Mouse (Mus musculus) spleen, adult 2 months (tissue): ENCODE data around the gene Pced1b. TPM values are rescaled to one million over a fixed set of nuclear protein-coding genes. Genes with fewer than 3 reads are reported as not detected.
"Not testable (repeated sequence)": the region's sequence is repeated elsewhere in the genome, so short reads cannot be mapped to it uniquely, and the experiment has no call there.

Source experiments
- DNase-seq, 2 experiments: peaks; one replicate each; pipeline versions ENCODE4 v3.0.0 to v3.0.0-alpha.2; 2012 to 2021; ENCODE audit warnings: low spot score in 2 of 2, low read depth in 1 of 2
- H3K27ac ChIP-seq: fragments of 200-500 bp; 2 replicates; pipeline ENCODE4 v1.5.1; 2012; ENCODE audit warnings: low read length, inconsistent platforms; ENCODE audit not compliant: insufficient read depth
- H3K27me3 ChIP-seq: fragments of 200-500 bp; 2 replicates; pipeline ENCODE4 v1.6.1; 2012; ENCODE audit warnings: mild to moderate bottlenecking, moderate library complexity, low read length, inconsistent platforms; ENCODE audit not compliant: control insufficient read depth, insufficient read depth
- H3K36me3 ChIP-seq: fragments of 200-500 bp; 2 replicates; pipeline ENCODE4 v1.6.1; 2012; ENCODE audit warnings: mild to moderate bottlenecking, low read length, inconsistent platforms; ENCODE audit not compliant: control insufficient read depth, insufficient read depth
- H3K4me1 ChIP-seq: fragments of 200-500 bp; 2 replicates; pipeline ENCODE4 v1.6.1; 2011; ENCODE audit warnings: inconsistent platforms; ENCODE audit not compliant: control insufficient read depth, insufficient read depth, insufficient read length
- H3K4me3 ChIP-seq: fragments of 200-500 bp; 2 replicates; pipeline ENCODE4 v1.5.1; 2011; ENCODE audit warnings: mild to moderate bottlenecking, inconsistent platforms; ENCODE audit not compliant: insufficient read depth, insufficient read length; ENCODE audit errors: extremely low read depth
- CTCF ChIP-seq: fragments of 200-500 bp; IDR thresholded peaks from 2 replicates; pipeline ENCODE4 v1.5.1; 2011; ENCODE audit warnings: mild to moderate bottlenecking, inconsistent platforms; ENCODE audit not compliant: insufficient read depth, insufficient read length, insufficient replicate concordance; ENCODE audit errors: extremely low read depth
- POLR2A ChIP-seq: fragments of 200-500 bp; IDR thresholded peaks from 2 replicates; pipeline ENCODE4 v1.6.1; 2011; ENCODE audit warnings: low read depth, low read length, inconsistent platforms
- WGBS: fragments of 180-500 bp; shearing (Covaris S2); methylation state at CpG from one replicate; pipeline ENCODE4 v1.1.7; 2018; 5-methylcytosine and 5-hydroxymethylcytosine counted together
- polyA plus RNA-seq: library from polyadenylated mRNA; depleted of rRNA; stranded (reverse); fragments of >200 nt; gene quantifications from 2 replicates; pipeline ENCODE4 v1.2.3, GENCODE M21; 2012

Pced1b gene
- polyA plus RNA-seq, 1 experiment: 53.8 TPM

GRCm38 (mm10) chr15:97384170-97385018 lies 137.5 kb downstream of the Pced1b start:
- no peak for DNase-seq
- Histone ChIP-seq H3K4me3 (no peak overlapping the region), H3K27me3 (no peaks in the 10 kb centered on the region), H3K36me3 (peaks cover 10% of the 10 kb centered on the region; the same call in 1 of the 2 replicates), H3K4me1 (no peaks in the 10 kb centered on the region; the same call in 1 of the 2 replicates), H3K27ac (no peak overlapping the region)
- 96% methylated on average over 28 of the region's 28 CpGs for WGBS
- TF ChIP-seq CTCF: no peak
- no peak for TF ChIP-seq POLR2A

GRCm38 (mm10) chr15:97385174-97385573 lies 138.3 kb downstream of the Pced1b start:
- WGBS: 95% methylated on average over 10 of the region's 10 CpGs
- H3K4me1 ChIP-seq, DNase-seq, H3K4me3 ChIP-seq, H3K36me3 ChIP-seq, H3K27ac ChIP-seq, H3K27me3 ChIP-seq: not testable (repeated sequence)

GRCm38 (mm10) chr15:97387793-97388192 lies 140.9 kb downstream of the Pced1b start:
- H3K27ac ChIP-seq: no peak overlapping the region
- no peak for TF ChIP-seq CTCF
- TF ChIP-seq POLR2A: no peak
- DNase-seq: no peak
- 95% methylated on average over 6 of the region's 6 CpGs for WGBS
- no peak overlapping the region for H3K4me3 ChIP-seq
- H3K4me1 ChIP-seq: no peaks in the 10 kb centered on the region; the same call in 1 of the 2 replicates
- peaks cover 8% of the 10 kb centered on the region; the same call in 1 of the 2 replicates for H3K36me3 ChIP-seq
- no peaks in the 10 kb centered on the region for H3K27me3 ChIP-seq

GRCm38 (mm10) chr15:97389577-97389976 lies 142.7 kb downstream of the Pced1b start:
- DNase-seq: no peak
- Histone ChIP-seq H3K27ac (peak overlapping the region; percentile 37; the same call in 1 of the 2 replicates), H3K27me3 (no peaks in the 10 kb centered on the region), H3K4me3 (no peak overlapping the region), H3K36me3 (peaks cover 1% of the 10 kb centered on the region; the same call in 1 of the 2 replicates), H3K4me1 (no peaks in the 10 kb centered on the region; the same call in 1 of the 2 replicates)
- TF ChIP-seq POLR2A (no peak), CTCF (no peak)
- 80% methylated on average over 4 of the region's 4 CpGs for WGBS

GRCm38 (mm10) chr15:97390778-97391177 lies 143.9 kb downstream of the Pced1b start:
- peaks cover 1% of the 10 kb centered on the region; the same call in 1 of the 2 replicates for H3K36me3 ChIP-seq
- no peak for DNase-seq
- TF ChIP-seq POLR2A (no peak), CTCF (no peak)
- H3K27me3 ChIP-seq: no peaks in the 10 kb centered on the region
- H3K4me3 ChIP-seq: no peak overlapping the region
- no peaks in the 10 kb centered on the region; the same call in 1 of the 2 replicates for H3K4me1 ChIP-seq
- no peak overlapping the region for H3K27ac ChIP-seq
- 83% methylated on average over 2 of the region's 2 CpGs for WGBS

GRCm38 (mm10) chr15:97391436-97391835 lies 144.5 kb downstream of the Pced1b start:
- TF ChIP-seq POLR2A: no peak
- TF ChIP-seq CTCF: no peak
- Histone ChIP-seq H3K27me3 (no peaks in the 10 kb centered on the region), H3K36me3 (no peaks in the 10 kb centered on the region), H3K27ac (peak overlapping the region; percentile 28; the same call in 1 of the 2 replicates), H3K4me1 (no peaks in the 10 kb centered on the region; the same call in 1 of the 2 replicates), H3K4me3 (no peak overlapping the region)
- WGBS: 72% methylated on average over 2 of the region's 2 CpGs
- DNase-seq: no peak

- Histone ChIP-seq H3K4me1 (no peaks in the 10 kb centered on the region; the same call in 1 of the 2 replicates), H3K4me3 (no peak overlapping the region), H3K27me3 (no peaks in the 10 kb centered on the region), H3K36me3 (no peaks in the 10 kb centered on the region), H3K27ac (no peak overlapping the region)
- DNase-seq: no peak
- no peak for TF ChIP-seq CTCF
- no peak for TF ChIP-seq POLR2A
- 93% methylated on average over 12 of the region's 12 CpGs for WGBS
Observed at GRCm38 (mm10) chr15:97394561-97394960, 147.7 kb downstream of the Pced1b start.
